Mouse (Mus musculus) MEL (cell line): ENCODE results near the gene Gpr179.

ENCODE experiments used
- CHD1 ChIP-seq: IDR thresholded peaks from 2 replicates; pipeline ENCODE4 v1.6.1; 2012; ENCODE audit warnings: low read depth, mild to moderate bottlenecking, inconsistent platforms, low read length, improper control_type of control experiment
- CTCF ChIP-seq, 3 experiments: IDR thresholded peaks in 2 of 3; conservative IDR thresholded peaks in 1 of 3; 2 replicates each; pipeline ENCODE4 v1.5.1; 2011 to 2012; ENCODE audit warnings: low read length in 3 of 3, low read depth in 2 of 3, mild to moderate bottlenecking in 2 of 3, improper control_type of control experiment in 1 of 3, inconsistent platforms in 1 of 3, mixed read lengths in 1 of 3, moderate library complexity in 1 of 3; ENCODE audit not compliant: control insufficient read depth in 1 of 3, insufficient read depth in 1 of 3, poor library complexity in 1 of 3, severe bottlenecking in 1 of 3
- EP300 ChIP-seq, 2 experiments: IDR thresholded peaks; 2 replicates each; pipeline ENCODE4 v1.6.1; 2011; ENCODE audit warnings: improper control_type of control experiment in 2 of 2, low read length in 2 of 2, low read depth in 1 of 2, mild to moderate bottlenecking in 1 of 2
- GABPA ChIP-seq: IDR thresholded peaks from 2 replicates; pipeline ENCODE4 v1.6.1; 2012; ENCODE audit warnings: low read depth, mild to moderate bottlenecking, inconsistent platforms, low read length, improper control_type of control experiment, moderate library complexity
- GATA1 ChIP-seq: IDR thresholded peaks from 2 replicates; pipeline ENCODE4 v1.6.1; 2011; ENCODE audit warnings: low read depth, low read length, improper control_type of control experiment
- HCFC1 ChIP-seq: IDR thresholded peaks from 2 replicates; pipeline ENCODE4 v1.6.1; 2012; ENCODE audit warnings: low read depth, mild to moderate bottlenecking, inconsistent platforms, low read length, improper control_type of control experiment, moderate library complexity
- MAX ChIP-seq: IDR thresholded peaks from 2 replicates; pipeline ENCODE4 v1.6.1; 2011; ENCODE audit warnings: low read length, improper control_type of control experiment
- NELFE ChIP-seq: IDR thresholded peaks from 2 replicates; pipeline ENCODE4 v1.6.1; 2011; ENCODE audit warnings: low read depth, low read length, improper control_type of control experiment
- POLR2A ChIP-seq, 2 experiments: IDR thresholded peaks; 2 replicates each; pipeline ENCODE4 v1.6.1; 2011 to 2012; ENCODE audit warnings: low read length in 2 of 2, mild to moderate bottlenecking in 2 of 2, control low read depth in 1 of 2, improper control_type of control experiment in 1 of 2, low read depth in 1 of 2, moderate library complexity in 1 of 2; ENCODE audit not compliant: control insufficient read depth in 1 of 2, insufficient read depth in 1 of 2, poor library complexity in 1 of 2
- UBTF ChIP-seq: IDR thresholded peaks from 2 replicates; pipeline ENCODE4 v1.6.1; 2012; ENCODE audit warnings: low read depth, mild to moderate bottlenecking, inconsistent platforms, low read length, improper control_type of control experiment, moderate library complexity, borderline replicate concordance; ENCODE audit not compliant: insufficient read depth
- ZKSCAN1 ChIP-seq: IDR thresholded peaks from 2 replicates; pipeline ENCODE4 v1.6.1; 2012; ENCODE audit warnings: low read depth, mild to moderate bottlenecking, inconsistent platforms, low read length, improper control_type of control experiment, moderate library complexity
- ZMIZ1 ChIP-seq: IDR thresholded peaks from 2 replicates; pipeline ENCODE4 v1.6.1; 2012; ENCODE audit warnings: low read depth, mild to moderate bottlenecking, inconsistent platforms, low read length, improper control_type of control experiment, moderate library complexity

GRCm38 (mm10) chr11:97282179-97282578 lies 69.7 kb downstream of the Gpr179 start:
- TF ChIP-seq UBTF = no peak
- TF ChIP-seq MAX = no peak
- no peak for TF ChIP-seq EP300 (IDR thresholded peaks at IDR 0.05; ENCODE audit: low read depth in 1 of 2, low read length in 2 of 2)
- TF ChIP-seq HCFC1 = no peak
- TF ChIP-seq ZKSCAN1 = no peak
- no peak for TF ChIP-seq CTCF (IDR thresholded peaks at IDR 0.05 in 2 of 3, conservative IDR thresholded peaks at IDR 0.05 in 1 of 3; ENCODE audit: control insufficient read depth in 1 of 3, insufficient read depth in 1 of 3, low read depth in 2 of 3, low read length in 3 of 3, poor library complexity in 1 of 3, severe bottlenecking in 1 of 3)
- no peak for TF ChIP-seq ZMIZ1
- TF ChIP-seq GATA1 = no peak
- no peak for TF ChIP-seq POLR2A (IDR thresholded peaks at IDR 0.05; ENCODE audit: control insufficient read depth in 1 of 2, insufficient read depth in 1 of 2, low read depth in 1 of 2, low read length in 2 of 2, poor library complexity in 1 of 2)
- no peak for TF ChIP-seq NELFE
- TF ChIP-seq GABPA = no peak
- no peak for TF ChIP-seq CHD1
